Mouse (Mus musculus) liver, adult 2 months (tissue): ENCODE data around the gene Htr2a.

Source experiments
- CTCF ChIP-seq: fragments of 200-500 bp; IDR thresholded peaks from 2 replicates; pipeline ENCODE4 v1.5.1; 2011; ENCODE audit warnings: low read depth, low read length, control low read depth
- POLR2A ChIP-seq: fragments of 200-500 bp; IDR thresholded peaks from 2 replicates; pipeline ENCODE4 v1.6.1; 2011; ENCODE audit warnings: low read length, control low read depth; ENCODE audit not compliant: insufficient read depth; ENCODE audit errors: extremely low read depth

GRCm38 (mm10) chr14:74733397-74733796 is 92.8 kb downstream of the Htr2a start:
- TF ChIP-seq CTCF, result no peak
- TF ChIP-seq POLR2A, result no peak
